Mouse (Mus musculus): ENCODE data around the gene Psmd9.
"Not testable (repeated sequence)": the region's sequence is repeated elsewhere in the genome, so short reads cannot be mapped to it uniquely, and the experiment has no call there.

The Psmd9 gene

GRCm38 (mm10) chr5:123195500-123196000 is 26.3 kb downstream of the Psmd9 start:
- no peak for DNase-seq

GRCm38 (mm10) chr5:123196746-123197145 is 27.5 kb downstream of the Psmd9 start:
- DNase-seq, result no peak

GRCm38 (mm10) chr5:123198523-123198922 is 29.3 kb downstream of the Psmd9 start:
- no peak for DNase-seq

- not testable (repeated sequence) for DNase-seq
Observed at GRCm38 (mm10) chr5:123200816-123201522, 31.8 kb downstream of the Psmd9 start.

- no peak for DNase-seq
Observed at GRCm38 (mm10) chr5:123201523-123201892, 32.3 kb downstream of the Psmd9 start.

- no peak for DNase-seq
Observed at GRCm38 (mm10) chr5:123201987-123202386, 32.8 kb downstream of the Psmd9 start.

GRCm38 (mm10) chr5:123202771-123203170 is 33.6 kb downstream of the Psmd9 start:
- DNase-seq, result not testable (repeated sequence)

GRCm38 (mm10) chr5:123203591-123203990 is 34.4 kb downstream of the Psmd9 start:
- DNase-seq, result not testable (repeated sequence)

- DNase-seq, result not testable (repeated sequence)
Observed at GRCm38 (mm10) chr5:123222346-123223050, 53.3 kb downstream of the Psmd9 start.

GRCm38 (mm10) chr5:123223051-123223410 is 53.8 kb downstream of the Psmd9 start:
- DNase-seq, result peak; percentile 33

- not testable (repeated sequence) for DNase-seq
Observed at GRCm38 (mm10) chr5:123223861-123224260, 54.6 kb downstream of the Psmd9 start.

GRCm38 (mm10) chr5:123226851-123227250 is 57.6 kb downstream of the Psmd9 start:
- no peak for DNase-seq

- DNase-seq, result peak; percentile 98
Observed at GRCm38 (mm10) chr5:123227762-123228523, 58.7 kb downstream of the Psmd9 start.

- DNase-seq, result no peak
Observed at GRCm38 (mm10) chr5:123228524-123228922, 59.3 kb downstream of the Psmd9 start.

GRCm38 (mm10) chr5:123229296-123229695 is 60.1 kb downstream of the Psmd9 start:
- DNase-seq, result no peak

GRCm38 (mm10) chr5:123232180-123232579 is 63.0 kb downstream of the Psmd9 start:
- DNase-seq, result no peak

- DNase-seq, result peak; percentile 81
Observed at GRCm38 (mm10) chr5:123235731-123236130, 66.5 kb downstream of the Psmd9 start.

- DNase-seq, result no peak
Observed at GRCm38 (mm10) chr5:123236426-123236825, 67.2 kb downstream of the Psmd9 start.

- no peak for DNase-seq
Observed at GRCm38 (mm10) chr5:123239501-123239900, 70.3 kb downstream of the Psmd9 start.

GRCm38 (mm10) chr5:123245518-123245917 is 76.3 kb downstream of the Psmd9 start:
- DNase-seq, result peak; percentile 69

- DNase-seq, result no peak
Observed at GRCm38 (mm10) chr5:123251390-123251789, 82.2 kb downstream of the Psmd9 start.

GRCm38 (mm10) chr5:123251834-123252233 is 82.6 kb downstream of the Psmd9 start, which contains the start of gene Wdr66:
Wdr66 (plus strand) TSS chr5:123252102.
- DNase-seq, result peak; percentile 94
